Mouse (Mus musculus): Measurements from ENCODE around the gene Mettl7b. TPM values are rescaled to one million over a fixed set of nuclear protein-coding genes. Genes with fewer than 3 reads are reported as not detected.

Mettl7b gene
- total and polyA plus RNA-seq, 3 experiments: not detected

DNA sequence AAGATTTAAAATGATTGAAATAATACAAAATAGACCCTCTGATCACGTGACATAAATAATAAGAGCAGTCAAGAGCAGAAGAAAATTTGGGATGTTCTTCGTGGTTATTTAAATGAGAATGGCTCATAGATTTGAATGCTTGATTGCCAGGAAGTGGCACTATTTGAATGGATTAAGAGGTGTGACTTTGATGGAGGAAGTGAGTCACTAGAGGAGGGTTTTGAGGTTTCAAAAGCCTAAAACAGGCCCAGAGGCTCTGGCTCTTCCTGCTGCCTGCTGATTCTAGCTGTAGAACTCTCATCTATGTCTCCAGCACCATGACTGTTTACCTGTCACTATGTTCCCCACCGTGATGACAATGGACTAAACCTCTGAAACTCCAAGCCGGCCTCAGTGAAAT is 12.1 kb upstream of the Mettl7b start:
- Histone ChIP-seq H3K36me3 (replicated peaks) (no peaks in the 10 kb centered on the region), H3K4me3 (ENCODE audit: low read depth, low read length) (no peak overlapping the region), H3K4me1 (ENCODE audit: insufficient read depth, low read depth, low read length) (no peaks in the 10 kb centered on the region), H3K27me3 (ENCODE audit: insufficient read depth, low read length) (peaks cover 5% of the 10 kb centered on the region; the same call in 1 of the 2 replicates), H3K9me3 (replicated peaks) (no peaks in the 10 kb centered on the region)
- TF ChIP-seq TAL1 (conservative IDR thresholded peaks at IDR 0.05; ENCODE audit: low read depth, low read length) (no peak), GATA2 (IDR thresholded peaks at IDR 0.05; ENCODE audit: borderline replicate concordance, low read depth, low read length) (no peak), CTCF (IDR thresholded peaks at IDR 0.05; ENCODE audit: low read depth, low read length) (no peak), POLR2AphosphoS5 (IDR thresholded peaks at IDR 0.05; ENCODE audit: insufficient replicate concordance, low read depth, low read length) (no peak), GATA1 (IDR thresholded peaks at IDR 0.05; ENCODE audit: borderline replicate concordance, low read length) (no peak)
- DNase-seq (ENCODE audit: low spot score): no peak
- no peak for ATAC-seq (ENCODE audit: extremely low read depth, insufficient number of reproducible peaks, low FRiP score, poor library complexity, severe bottlenecking)

DNA sequence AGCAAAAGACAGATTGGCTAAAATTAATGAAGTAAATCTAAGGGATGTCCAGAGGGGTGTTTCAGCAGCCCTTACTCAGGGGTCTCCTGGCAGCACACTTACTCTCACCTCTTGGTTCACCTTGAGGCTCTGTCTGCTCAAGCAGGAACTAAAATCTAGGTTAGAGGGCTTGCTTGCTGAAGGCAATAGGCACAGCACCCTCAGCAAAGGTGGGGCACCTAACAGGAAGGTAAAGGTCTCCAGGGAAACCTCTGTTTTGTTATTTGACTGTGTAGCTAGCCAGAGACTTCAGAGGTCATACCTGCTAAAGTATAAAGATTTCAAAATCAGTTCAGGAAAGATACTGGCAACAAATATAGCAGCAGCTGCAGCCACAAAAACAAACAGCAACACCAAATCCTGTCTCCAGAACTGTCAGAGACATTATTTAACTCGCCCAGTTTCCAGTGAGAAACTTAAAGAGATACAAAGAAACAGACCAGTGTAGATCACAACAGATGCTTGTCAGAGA is 10.0 kb upstream of the Mettl7b start:
- Histone ChIP-seq H3K4me3 (ENCODE audit: low read depth, low read length) (no peak overlapping the region), H3K36me3 (replicated peaks) (no peaks in the 10 kb centered on the region), H3K27me3 (ENCODE audit: insufficient read depth, low read length) (peaks cover 5% of the 10 kb centered on the region; the same call in 1 of the 2 replicates), H3K4me1 (ENCODE audit: insufficient read depth, low read depth, low read length) (no peaks in the 10 kb centered on the region), H3K9me3 (replicated peaks) (no peaks in the 10 kb centered on the region)
- no peak for ATAC-seq (ENCODE audit: extremely low read depth, insufficient number of reproducible peaks, low FRiP score, poor library complexity, severe bottlenecking)
- TF ChIP-seq POLR2AphosphoS5 (IDR thresholded peaks at IDR 0.05; ENCODE audit: insufficient replicate concordance, low read depth, low read length): no peak
- no peak for TF ChIP-seq GATA1 (IDR thresholded peaks at IDR 0.05; ENCODE audit: borderline replicate concordance, low read length)
- no peak for TF ChIP-seq TAL1 (conservative IDR thresholded peaks at IDR 0.05; ENCODE audit: low read depth, low read length)
- no peak for TF ChIP-seq GATA2 (IDR thresholded peaks at IDR 0.05; ENCODE audit: borderline replicate concordance, low read depth, low read length)
- TF ChIP-seq CTCF (IDR thresholded peaks at IDR 0.05; ENCODE audit: low read depth, low read length): no peak
- DNase-seq (ENCODE audit: low spot score): no peak

GRCm38 (mm10) chr10:128968341-128968749 is 7.6 kb upstream of the Mettl7b start:
- Histone ChIP-seq H3K27me3 (ENCODE audit: insufficient read depth, low read length) (peaks cover 5% of the 10 kb centered on the region; the same call in 1 of the 2 replicates), H3K4me3 (ENCODE audit: low read depth, low read length) (no peak overlapping the region), H3K9me3 (replicated peaks) (no peaks in the 10 kb centered on the region), H3K4me1 (ENCODE audit: insufficient read depth, low read depth, low read length) (no peaks in the 10 kb centered on the region), H3K36me3 (replicated peaks) (no peaks in the 10 kb centered on the region)
- TF ChIP-seq CTCF (IDR thresholded peaks at IDR 0.05; ENCODE audit: low read depth, low read length) (no peak), TAL1 (conservative IDR thresholded peaks at IDR 0.05; ENCODE audit: low read depth, low read length) (no peak), POLR2AphosphoS5 (IDR thresholded peaks at IDR 0.05; ENCODE audit: insufficient replicate concordance, low read depth, low read length) (no peak), GATA1 (IDR thresholded peaks at IDR 0.05; ENCODE audit: borderline replicate concordance, low read length) (no peak), GATA2 (IDR thresholded peaks at IDR 0.05; ENCODE audit: borderline replicate concordance, low read depth, low read length) (no peak)
- ATAC-seq (ENCODE audit: extremely low read depth, insufficient number of reproducible peaks, low FRiP score, poor library complexity, severe bottlenecking) (no peak), DNase-seq (ENCODE audit: low spot score) (no peak)

DNA sequence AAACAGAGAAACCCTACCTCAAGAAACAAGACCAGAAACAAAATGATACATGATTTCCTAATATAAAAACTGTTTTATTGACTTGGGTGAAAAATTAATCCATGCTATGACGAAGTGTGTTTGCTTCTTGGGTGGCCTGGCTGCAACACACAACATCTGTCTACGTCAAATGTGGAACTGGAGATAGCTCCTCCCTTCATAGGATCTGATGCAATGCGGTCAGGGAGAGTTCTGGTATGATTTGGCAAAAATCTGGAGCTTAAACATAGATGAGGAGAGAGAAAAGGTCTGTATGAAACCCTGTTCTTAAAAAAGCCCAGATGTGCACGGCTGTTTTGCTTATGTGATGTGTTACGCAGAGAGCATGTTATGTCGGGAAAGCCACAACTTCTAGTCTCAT is 5.1 kb upstream of the Mettl7b start:
- Histone ChIP-seq H3K4me1 (ENCODE audit: insufficient read depth, low read depth, low read length) (no peaks in the 10 kb centered on the region), H3K27me3 (ENCODE audit: insufficient read depth, low read length) (peaks cover 5% of the 10 kb centered on the region; the same call in 1 of the 2 replicates), H3K9me3 (replicated peaks) (no peaks in the 10 kb centered on the region), H3K36me3 (replicated peaks) (no peaks in the 10 kb centered on the region), H3K4me3 (ENCODE audit: low read depth, low read length) (no peak overlapping the region)
- ATAC-seq (ENCODE audit: extremely low read depth, insufficient number of reproducible peaks, low FRiP score, poor library complexity, severe bottlenecking) (no peak), DNase-seq (ENCODE audit: low spot score) (no peak)
- TF ChIP-seq TAL1 (conservative IDR thresholded peaks at IDR 0.05; ENCODE audit: low read depth, low read length): no peak
- TF ChIP-seq GATA1 (IDR thresholded peaks at IDR 0.05; ENCODE audit: borderline replicate concordance, low read length): no peak
- no peak for TF ChIP-seq POLR2AphosphoS5 (IDR thresholded peaks at IDR 0.05; ENCODE audit: insufficient replicate concordance, low read depth, low read length)
- TF ChIP-seq CTCF (IDR thresholded peaks at IDR 0.05; ENCODE audit: low read depth, low read length): no peak
- no peak for TF ChIP-seq GATA2 (IDR thresholded peaks at IDR 0.05; ENCODE audit: borderline replicate concordance, low read depth, low read length)

- H3K4me3 ChIP-seq (ENCODE audit: low read depth, low read length): no peak overlapping the region
- TF ChIP-seq TAL1 (conservative IDR thresholded peaks at IDR 0.05; ENCODE audit: low read depth, low read length) (no peak), GATA2 (IDR thresholded peaks at IDR 0.05; ENCODE audit: borderline replicate concordance, low read depth, low read length) (no peak), GATA1 (IDR thresholded peaks at IDR 0.05; ENCODE audit: borderline replicate concordance, low read length) (no peak), CTCF (IDR thresholded peaks at IDR 0.05; ENCODE audit: low read depth, low read length) (no peak), POLR2AphosphoS5 (IDR thresholded peaks at IDR 0.05; ENCODE audit: insufficient replicate concordance, low read depth, low read length) (no peak)
- ATAC-seq (ENCODE audit: extremely low read depth, insufficient number of reproducible peaks, low FRiP score, poor library complexity, severe bottlenecking): no peak
- DNase-seq (ENCODE audit: low spot score): no peak
- no peaks in the 10 kb centered on the region for H3K4me1 ChIP-seq (ENCODE audit: insufficient read depth, low read depth, low read length)
- H3K36me3 ChIP-seq (replicated peaks): no peaks in the 10 kb centered on the region
- no peaks in the 10 kb centered on the region for H3K9me3 ChIP-seq (replicated peaks)
- peaks cover 14% of the 10 kb centered on the region for H3K27me3 ChIP-seq (ENCODE audit: insufficient read depth, low read length)
Observed at GRCm38 (mm10) chr10:128964961-128965360, 4.2 kb upstream of the Mettl7b start.

- no peak overlapping the region for H3K4me3 ChIP-seq (ENCODE audit: low read depth, low read length)
- H3K4me1 ChIP-seq (ENCODE audit: insufficient read depth, low read depth, low read length): no peaks in the 10 kb centered on the region
- TF ChIP-seq CTCF (IDR thresholded peaks at IDR 0.05; ENCODE audit: low read depth, low read length) (no peak), GATA2 (IDR thresholded peaks at IDR 0.05; ENCODE audit: borderline replicate concordance, low read depth, low read length) (no peak), POLR2AphosphoS5 (IDR thresholded peaks at IDR 0.05; ENCODE audit: insufficient replicate concordance, low read depth, low read length) (no peak), TAL1 (conservative IDR thresholded peaks at IDR 0.05; ENCODE audit: low read depth, low read length) (no peak), GATA1 (IDR thresholded peaks at IDR 0.05; ENCODE audit: borderline replicate concordance, low read length) (no peak)
- no peaks in the 10 kb centered on the region for H3K9me3 ChIP-seq (replicated peaks)
- ATAC-seq (ENCODE audit: extremely low read depth, insufficient number of reproducible peaks, low FRiP score, poor library complexity, severe bottlenecking) (no peak), DNase-seq (ENCODE audit: low spot score) (no peak)
- H3K36me3 ChIP-seq (replicated peaks): no peaks in the 10 kb centered on the region
- H3K27me3 ChIP-seq (ENCODE audit: insufficient read depth, low read length): peaks cover 19% of the 10 kb centered on the region
Observed at GRCm38 (mm10) chr10:128960142-128960541, 646 bp downstream of the Mettl7b start.
